Mouse (Mus musculus): ENCODE data around the gene Lamb2. TPM values are rescaled to one million over a fixed set of nuclear protein-coding genes. Genes with fewer than 3 reads are reported as not detected.

Lamb2 gene
- polyA plus RNA-seq, 1 experiment from 2014 or later: 48.6 TPM

DNA sequence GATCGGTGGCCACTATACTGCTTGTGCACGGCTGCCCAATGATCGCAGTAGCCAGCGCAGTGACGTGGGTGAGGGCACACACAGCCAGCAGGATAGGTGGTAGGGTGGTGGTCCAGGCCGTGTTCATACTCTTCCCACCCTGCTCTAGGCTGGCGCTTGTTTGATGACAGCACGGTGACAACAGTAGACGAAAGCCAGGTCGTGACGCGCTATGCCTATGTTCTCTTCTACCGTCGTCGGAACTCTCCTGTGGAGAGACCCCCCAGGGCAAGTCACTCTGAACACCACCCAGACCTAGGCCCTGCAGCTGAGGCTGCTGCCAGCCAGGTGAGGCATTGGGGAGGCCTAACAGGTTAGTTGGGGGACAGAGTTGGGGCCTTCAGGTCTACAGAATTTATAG lies 20.4 kb downstream of the Lamb2 start:
- H3K4me3 ChIP-seq (ENCODE audit: low read depth, low read length): no peak overlapping the region
- ATAC-seq (ENCODE audit: insufficient read depth) (no peak), DNase-seq (no peak)
- H3K4me2 ChIP-seq: no peak overlapping the region
- H3K27ac ChIP-seq (ENCODE audit: low read depth): no peak overlapping the region
- no peaks in the 10 kb centered on the region for H3K27me3 ChIP-seq (ENCODE audit: insufficient read depth, low read length)
- no peaks in the 10 kb centered on the region for H3K9me3 ChIP-seq (ENCODE audit: low read depth, low read length)
- WGBS: 97% methylated on average over 15 of the region's 15 CpGs
- peaks cover 87% of the 10 kb centered on the region for H3K36me3 ChIP-seq (ENCODE audit: insufficient read depth)
- H3K9ac ChIP-seq: no peak overlapping the region
- TF ChIP-seq CTCF (IDR thresholded peaks at IDR 0.05; ENCODE audit: low read depth): no peak
- no peaks in the 10 kb centered on the region for H3K4me1 ChIP-seq (ENCODE audit: insufficient read depth)

DNA sequence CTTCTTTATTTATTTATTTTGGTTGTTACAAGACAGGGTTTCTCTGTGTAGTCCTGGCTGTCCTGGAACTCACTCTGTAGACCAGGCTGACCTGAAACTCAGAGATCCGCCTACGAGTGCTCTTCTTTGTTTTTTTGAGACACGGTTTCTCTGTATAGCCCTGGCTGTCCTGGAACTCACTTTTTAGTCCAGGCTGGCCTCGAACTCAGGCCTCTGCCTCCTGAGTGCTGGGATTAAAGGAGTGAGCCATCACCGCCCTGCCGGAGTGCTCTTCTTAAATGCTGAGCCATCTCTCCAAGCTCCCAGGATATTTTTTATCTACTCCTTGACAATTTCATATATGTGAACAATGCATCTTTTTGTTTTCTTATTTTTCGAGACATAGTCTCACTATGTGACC lies 27.4 kb downstream of the Lamb2 start:
- Histone ChIP-seq H3K27me3 (ENCODE audit: insufficient read depth, low read length) (no peaks in the 10 kb centered on the region), H3K4me3 (ENCODE audit: low read depth, low read length) (peak overlapping the region; percentile 72), H3K9ac (peak overlapping the region; percentile 71; the same call in 1 of the 2 replicates), H3K4me2 (peak overlapping the region; percentile 92), H3K27ac (ENCODE audit: low read depth) (peak overlapping the region; percentile 79; the same call in 1 of the 2 replicates), H3K4me1 (ENCODE audit: insufficient read depth) (0 out of 2 replicates have a peak, but pooled peaks cover 4% of the 10 kb centered on the region), H3K9me3 (ENCODE audit: low read depth, low read length) (no peaks in the 10 kb centered on the region), H3K36me3 (ENCODE audit: insufficient read depth) (peaks cover 46% of the 10 kb centered on the region)
- no peak for TF ChIP-seq CTCF (IDR thresholded peaks at IDR 0.05; ENCODE audit: low read depth)
- 88% methylated on average over 7 of the region's 7 CpGs for WGBS
- ATAC-seq (ENCODE audit: insufficient read depth): no peak
- DNase-seq: no peak

DNA sequence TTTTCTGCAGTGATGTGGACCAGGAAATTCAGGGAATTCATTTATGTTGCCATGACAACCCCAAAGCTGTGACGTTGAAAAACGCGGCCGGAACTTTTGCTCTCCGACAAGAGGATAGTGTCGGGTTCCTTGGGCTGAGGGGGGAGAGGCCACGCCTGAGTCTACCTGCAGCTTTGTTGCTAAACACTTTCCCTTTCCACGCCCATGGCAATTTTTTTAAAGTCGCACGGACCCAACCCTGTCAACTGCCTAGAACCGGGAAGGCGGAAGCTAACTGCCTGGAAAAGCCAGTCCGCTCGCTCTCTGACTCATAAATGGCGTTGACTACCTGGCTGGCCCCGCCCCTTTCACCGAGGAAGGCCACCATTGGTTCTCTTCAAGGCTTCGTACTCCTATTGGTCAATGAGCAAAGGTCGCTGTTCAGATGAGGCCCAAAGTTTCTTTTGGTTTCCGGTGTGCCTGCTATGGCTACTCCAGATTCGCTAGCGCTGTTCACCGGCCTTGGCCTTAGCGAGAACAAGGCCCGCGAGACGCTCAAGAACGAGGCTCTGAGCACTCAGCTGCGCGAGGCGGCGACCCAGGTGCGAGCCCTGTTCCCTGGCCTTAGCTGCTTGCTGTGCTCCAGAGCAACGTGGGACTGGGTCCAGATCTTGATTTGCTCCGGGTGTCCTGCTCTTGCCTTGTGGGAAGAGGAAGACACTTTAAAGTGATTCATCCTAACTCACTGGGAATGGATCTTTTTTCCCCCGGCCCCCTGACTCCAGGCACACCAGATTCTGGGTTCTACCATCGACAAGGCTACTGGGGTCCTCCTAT lies 28.3 kb downstream of the Lamb2 start, which contains the start of gene Qars:
Gene Qars, plus strand, starts transcription at position 88 of the 816 bp plus-strand sequence.
- Histone ChIP-seq H3K27me3 (ENCODE audit: insufficient read depth, low read length) (no peaks in the 10 kb centered on the region), H3K9me3 (ENCODE audit: low read depth, low read length) (no peaks in the 10 kb centered on the region), H3K4me2 (peak within 1 kb of the TSS; percentile 92), H3K4me1 (ENCODE audit: insufficient read depth) (0 out of 2 replicates have a peak, but pooled peaks cover 4% of the 10 kb centered on the region), H3K4me3 (ENCODE audit: low read depth, low read length) (peak within 1 kb of the TSS; percentile 72), H3K27ac (ENCODE audit: low read depth) (peak within 1 kb of the TSS; percentile 79), H3K36me3 (ENCODE audit: insufficient read depth) (peaks cover 46% of the 10 kb centered on the region), H3K9ac (peak within 1 kb of the TSS; percentile 71)
- ATAC-seq (ENCODE audit: insufficient read depth): peak; percentile 97
- WGBS: under 1% methylated on average over 37 of the region's 37 CpGs
- peak; percentile 98 for DNase-seq
- no peak for TF ChIP-seq CTCF (IDR thresholded peaks at IDR 0.05; ENCODE audit: low read depth)

DNA sequence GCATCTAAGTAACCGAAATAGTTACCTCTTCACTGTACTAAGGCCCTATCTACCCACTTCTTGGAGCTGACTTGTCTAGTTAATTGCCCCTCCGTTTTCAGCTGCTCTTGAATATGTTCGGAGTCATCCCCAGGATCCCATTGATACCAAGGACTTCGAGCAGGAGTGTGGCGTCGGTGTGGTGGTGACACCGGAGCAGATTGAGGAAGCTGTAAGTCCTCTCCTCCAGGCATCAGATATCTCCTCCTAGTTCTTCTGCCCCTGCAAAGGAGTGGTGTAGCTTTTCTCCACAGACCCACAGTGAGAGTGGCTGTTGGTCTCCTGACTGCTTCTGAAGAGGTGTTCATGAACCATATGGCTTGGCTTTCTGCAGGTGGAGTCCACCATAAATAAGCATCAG lies 29.2 kb downstream of the Lamb2 start:
- H3K4me2 ChIP-seq: peak overlapping the region; percentile 92
- H3K4me3 ChIP-seq (ENCODE audit: low read depth, low read length): peak overlapping the region; percentile 72
- TF ChIP-seq CTCF (IDR thresholded peaks at IDR 0.05; ENCODE audit: low read depth): no peak
- H3K9ac ChIP-seq: peak overlapping the region; percentile 71
- no peak overlapping the region for H3K27ac ChIP-seq (ENCODE audit: low read depth)
- H3K27me3 ChIP-seq (ENCODE audit: insufficient read depth, low read length): no peaks in the 10 kb centered on the region
- H3K4me1 ChIP-seq (ENCODE audit: insufficient read depth): 0 out of 2 replicates have a peak, but pooled peaks cover 4% of the 10 kb centered on the region
- H3K36me3 ChIP-seq (ENCODE audit: insufficient read depth): peaks cover 48% of the 10 kb centered on the region
- ATAC-seq (ENCODE audit: insufficient read depth) (no peak), DNase-seq (no peak)
- 87% methylated on average over 7 of the region's 7 CpGs for WGBS
- H3K9me3 ChIP-seq (ENCODE audit: low read depth, low read length): no peaks in the 10 kb centered on the region

DNA sequence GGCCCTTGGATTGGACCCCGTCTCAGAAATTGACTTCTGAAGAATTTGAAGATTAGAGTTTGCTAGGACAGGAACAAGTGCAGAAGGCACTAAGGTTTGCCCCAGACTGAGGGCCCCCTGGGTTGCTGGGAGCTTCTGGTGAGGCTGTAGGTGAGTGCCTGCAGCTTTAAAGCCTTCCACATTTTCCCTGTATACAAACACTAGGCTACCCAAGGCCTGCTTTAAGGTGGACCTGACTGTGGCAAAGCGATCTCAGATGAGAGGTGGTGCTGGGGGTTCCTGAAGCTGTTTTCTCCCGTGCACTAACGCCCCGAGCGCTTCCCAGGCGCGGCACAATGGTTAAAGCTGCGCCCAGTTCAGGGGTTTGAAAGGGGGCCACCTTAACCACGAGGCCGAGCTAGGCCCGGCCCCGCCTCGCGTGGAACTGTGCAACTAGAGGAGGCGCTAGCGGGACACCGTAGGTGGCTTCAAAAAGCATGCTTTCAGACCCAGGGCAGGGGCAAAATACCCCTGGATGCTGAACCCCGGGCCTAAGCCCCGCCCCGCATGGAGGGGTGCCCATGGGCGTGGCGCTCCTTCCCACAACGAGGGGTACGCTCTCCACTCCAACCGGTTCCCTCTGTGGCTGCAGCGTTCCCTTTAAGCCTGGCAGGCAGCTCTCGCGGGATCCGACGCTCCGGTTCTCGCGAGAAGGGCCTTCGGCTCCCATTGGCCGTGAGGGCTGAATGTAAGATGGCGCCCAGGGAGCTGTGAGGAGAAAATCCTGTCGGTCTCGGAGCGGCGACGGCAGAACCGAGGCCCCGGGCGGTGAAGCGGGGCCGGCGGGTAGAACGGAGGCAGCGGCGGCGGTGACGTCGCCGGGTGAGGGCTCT lies 37.1 kb downstream of the Lamb2 start, which contains the start of gene Qrich1:
Gene Qrich1, plus strand, starts transcription at position 427 of the 872 bp plus-strand sequence.
- Histone ChIP-seq H3K4me2 (peak within 1 kb of the TSS; percentile 68), H3K27me3 (ENCODE audit: insufficient read depth, low read length) (no peaks in the 10 kb centered on the region), H3K27ac (ENCODE audit: low read depth) (peak within 1 kb of the TSS; percentile 100), H3K9ac (peak within 1 kb of the TSS; percentile 97), H3K36me3 (ENCODE audit: insufficient read depth) (peaks cover 60% of the 10 kb centered on the region), H3K9me3 (ENCODE audit: low read depth, low read length) (no peaks in the 10 kb centered on the region), H3K4me1 (ENCODE audit: insufficient read depth) (peaks cover 2% of the 10 kb centered on the region; the same call in 1 of the 2 replicates), H3K4me3 (ENCODE audit: low read depth, low read length) (peak within 1 kb of the TSS; percentile 88)
- under 1% methylated on average over 55 of the region's 55 CpGs for WGBS
- peak; percentile 99 for DNase-seq
- peak; percentile 96 for ATAC-seq (ENCODE audit: insufficient read depth)
- peak; percentile 36; the same call in 1 of the 2 replicates for TF ChIP-seq CTCF (IDR thresholded peaks at IDR 0.05; ENCODE audit: low read depth)

DNA sequence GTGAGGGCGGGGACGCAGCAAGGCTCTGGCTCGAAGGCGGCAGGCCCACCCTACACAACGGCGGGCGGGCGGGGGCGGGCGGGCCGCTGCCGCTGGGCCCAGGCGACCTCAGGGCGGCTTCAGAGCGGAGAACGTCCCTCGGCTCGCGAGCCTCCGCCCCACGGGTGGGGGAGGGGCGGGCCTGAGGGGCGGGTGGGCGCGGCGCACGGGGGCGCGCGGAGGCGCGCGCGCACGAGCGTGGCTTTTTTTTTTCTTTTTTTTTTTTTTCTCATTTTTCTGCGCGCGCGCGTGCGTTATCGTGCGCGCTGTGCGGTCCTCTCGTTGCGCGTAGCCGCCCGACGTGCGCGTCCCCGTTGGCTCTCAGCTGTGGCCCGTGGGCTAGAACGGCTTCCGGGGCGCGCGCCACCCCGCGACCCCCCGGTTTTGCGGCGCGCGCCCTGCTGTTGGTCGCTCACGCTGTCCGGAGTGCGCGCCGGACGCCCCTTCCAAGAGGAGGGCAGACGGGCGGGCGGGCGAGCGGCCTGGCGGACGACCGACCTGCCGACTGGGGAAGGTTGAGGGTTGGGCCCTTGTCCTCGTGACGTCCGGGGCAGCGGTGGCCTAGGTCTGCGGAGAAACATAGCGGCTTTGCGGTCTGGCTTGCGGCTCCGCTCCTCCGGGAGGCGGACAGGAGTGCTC lies 37.9 kb downstream of the Lamb2 start:
- peak overlapping the region; percentile 68 for H3K4me2 ChIP-seq
- H3K9ac ChIP-seq: peak overlapping the region; percentile 97
- under 1% methylated on average over 74 of the region's 95 CpGs for WGBS
- DNase-seq (peak; percentile 94), ATAC-seq (ENCODE audit: insufficient read depth) (peak; percentile 82)
- H3K4me3 ChIP-seq (ENCODE audit: low read depth, low read length): peak overlapping the region; percentile 88
- peaks cover 55% of the 10 kb centered on the region for H3K36me3 ChIP-seq (ENCODE audit: insufficient read depth)
- TF ChIP-seq CTCF (IDR thresholded peaks at IDR 0.05; ENCODE audit: low read depth): no peak
- no peaks in the 10 kb centered on the region for H3K27me3 ChIP-seq (ENCODE audit: insufficient read depth, low read length)
- peak overlapping the region; percentile 100 for H3K27ac ChIP-seq (ENCODE audit: low read depth)
- H3K4me1 ChIP-seq (ENCODE audit: insufficient read depth): peaks cover 2% of the 10 kb centered on the region; the same call in 1 of the 2 replicates
- no peaks in the 10 kb centered on the region for H3K9me3 ChIP-seq (ENCODE audit: low read depth, low read length)
